Mouse (Mus musculus) neural tube, embryonic 10.5 days (tissue): ENCODE measurements around the gene Bloc1s1.

Experiments used
- DNase-seq: peaks from one replicate; pipeline ENCODE4 v3.0.0-alpha.2; 2017; ENCODE audit warnings: low spot score; ENCODE audit errors: extremely low spot score

The Bloc1s1 gene

DNA sequence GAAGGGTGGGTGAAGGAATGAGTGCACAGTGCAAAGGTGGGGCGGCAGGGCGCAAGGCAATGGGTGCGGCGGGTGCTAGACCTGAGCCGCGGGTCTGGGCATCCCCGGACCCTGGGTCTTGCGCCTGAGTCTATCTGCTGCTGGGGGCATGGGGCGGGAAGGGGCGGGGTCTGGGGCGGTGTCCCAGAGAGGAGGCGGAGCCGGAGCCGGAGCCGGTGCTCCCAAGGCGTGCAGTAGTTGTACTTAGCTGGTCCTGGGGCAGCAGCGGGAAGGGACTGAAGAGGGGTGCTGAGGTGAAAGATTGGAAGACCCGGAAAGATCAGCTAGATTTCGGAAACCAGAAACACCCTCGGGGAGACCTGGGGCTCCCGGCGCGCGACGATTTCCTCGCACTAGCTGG, 9.7 kb upstream of the Bloc1s1 start, which contains the start of gene Itga7:
Gene Itga7, plus strand, starts transcription at position 245 of the 400 bp plus-strand sequence.
- peak; percentile 65 for DNase-seq

- DNase-seq, result no peak
Measured at GRCm38 (mm10) chr10:128931441-128931840, 7.6 kb upstream of the Bloc1s1 start.

GRCm38 (mm10) chr10:128929638-128930378, 6.0 kb upstream of the Bloc1s1 start:
- no peak for DNase-seq

DNA sequence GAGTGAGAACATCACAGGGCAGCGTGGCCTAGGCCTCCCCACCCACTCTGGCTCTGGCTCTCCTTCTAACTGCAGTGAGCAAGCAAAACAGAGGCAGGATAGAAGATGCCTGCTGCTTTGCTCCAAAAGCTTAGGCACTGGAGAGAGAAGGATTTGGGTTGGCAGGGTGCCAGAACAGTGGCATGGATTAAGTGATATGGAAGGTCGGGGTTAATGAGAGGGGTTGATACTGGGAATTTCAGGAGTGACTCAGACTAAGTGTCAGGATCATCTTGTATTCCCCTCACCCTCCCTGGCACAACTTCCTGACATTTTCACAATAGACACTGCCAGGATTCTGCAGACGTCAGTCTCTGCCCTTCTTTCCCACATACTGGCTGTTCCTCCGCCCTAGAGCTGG, 4.5 kb upstream of the Bloc1s1 start:
- DNase-seq, result no peak

- DNase-seq, result peak; percentile 91
Measured at GRCm38 (mm10) chr10:128923013-128923691, 683 bp downstream of the Bloc1s1 start.

GRCm38 (mm10) chr10:128922822-128923012, 1.1 kb downstream of the Bloc1s1 start, which contains the start of gene Rdh5:
Gene Rdh5 (minus strand): TSS chr10:128922888.
- DNase-seq, result no peak

DNA sequence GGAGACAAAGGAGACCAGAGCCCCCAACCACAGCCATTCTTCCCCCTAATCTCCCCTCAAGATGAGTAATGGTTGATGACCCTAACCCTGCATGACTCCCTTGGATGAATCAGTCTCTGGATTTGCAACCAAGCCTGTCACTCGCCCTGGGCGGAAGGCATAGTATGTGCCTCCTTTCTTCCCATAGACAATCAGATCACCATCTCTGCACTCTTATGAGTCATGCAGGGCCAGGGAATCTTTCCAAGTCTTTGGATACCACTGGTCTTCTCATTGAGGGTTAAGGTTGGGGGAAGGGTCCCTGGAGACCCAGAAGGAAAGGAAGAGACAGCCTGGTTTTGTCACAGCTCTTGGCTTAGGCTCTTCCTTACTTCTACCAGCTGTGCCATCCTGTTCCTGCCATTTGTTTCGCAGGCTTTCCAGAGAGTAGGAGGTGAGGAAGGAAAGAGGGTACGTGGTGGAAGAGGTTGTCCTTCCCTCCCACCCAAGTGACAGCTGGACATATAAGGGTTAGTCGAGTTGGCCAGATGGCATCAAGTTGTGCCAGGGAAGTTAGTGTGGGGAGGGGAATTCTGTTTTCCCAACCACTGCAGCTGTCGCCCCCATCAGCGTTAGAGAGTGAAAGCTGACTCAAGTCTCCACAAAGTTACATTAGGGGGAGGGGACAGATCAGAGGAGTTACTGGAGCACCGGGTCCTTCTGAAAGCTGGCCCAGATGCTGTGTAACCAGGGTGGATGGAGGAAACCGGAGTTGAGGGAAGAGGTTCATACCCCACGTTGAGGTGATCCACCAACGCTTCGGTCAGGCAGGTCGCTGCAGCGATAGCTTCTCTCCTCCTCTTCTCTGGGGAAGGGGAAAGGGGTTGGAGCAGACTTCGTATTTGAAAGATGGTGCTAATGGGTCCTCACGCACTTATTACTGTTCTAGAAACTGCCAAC, 1.7 kb downstream of the Bloc1s1 start:
- no peak for DNase-seq

DNA sequence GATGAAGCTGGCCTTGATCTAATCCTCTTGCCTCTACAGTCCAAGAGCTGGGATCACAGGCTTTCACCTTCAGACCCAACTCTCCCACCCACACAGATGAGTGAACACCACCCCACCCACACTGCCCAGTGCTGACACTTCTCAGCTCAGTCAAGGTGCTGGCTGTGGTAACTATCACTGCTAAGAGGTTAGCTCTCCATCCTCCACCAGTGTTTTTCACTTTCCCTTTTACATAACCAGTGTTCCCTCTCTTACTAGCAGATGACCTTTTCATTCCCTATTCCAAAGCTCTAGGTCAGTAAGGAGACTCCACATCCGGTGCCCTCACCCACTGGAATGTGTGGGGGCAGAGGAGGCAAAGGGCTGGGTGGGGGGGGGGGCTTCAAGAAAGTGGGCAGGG, 2.6 kb downstream of the Bloc1s1 start:
- DNase-seq, result no peak

DNA sequence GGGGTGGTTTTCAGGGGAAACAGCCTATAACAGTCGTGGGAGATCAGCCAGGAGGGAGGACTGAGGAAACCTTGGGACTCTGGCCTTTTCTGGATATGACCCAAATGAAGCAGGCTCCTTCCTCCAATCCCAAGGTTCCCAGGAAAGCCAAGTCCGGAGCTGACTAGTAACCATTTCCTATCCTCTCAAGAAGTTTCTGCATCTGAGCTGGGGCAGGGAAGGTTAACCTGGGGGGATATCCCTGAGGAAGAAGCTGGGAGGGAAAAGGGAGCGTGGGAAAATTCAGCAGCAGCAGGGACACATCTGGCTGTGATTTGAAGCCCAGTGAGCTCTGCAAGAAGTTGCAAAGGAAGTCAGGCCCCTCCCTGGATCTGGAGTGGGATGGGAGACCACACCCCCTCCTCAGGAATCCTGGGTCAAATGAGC, 3.1 kb downstream of the Bloc1s1 start:
- DNase-seq, result no peak

- DNase-seq, result no peak
Measured at GRCm38 (mm10) chr10:128919966-128920365, 3.9 kb downstream of the Bloc1s1 start.

DNA sequence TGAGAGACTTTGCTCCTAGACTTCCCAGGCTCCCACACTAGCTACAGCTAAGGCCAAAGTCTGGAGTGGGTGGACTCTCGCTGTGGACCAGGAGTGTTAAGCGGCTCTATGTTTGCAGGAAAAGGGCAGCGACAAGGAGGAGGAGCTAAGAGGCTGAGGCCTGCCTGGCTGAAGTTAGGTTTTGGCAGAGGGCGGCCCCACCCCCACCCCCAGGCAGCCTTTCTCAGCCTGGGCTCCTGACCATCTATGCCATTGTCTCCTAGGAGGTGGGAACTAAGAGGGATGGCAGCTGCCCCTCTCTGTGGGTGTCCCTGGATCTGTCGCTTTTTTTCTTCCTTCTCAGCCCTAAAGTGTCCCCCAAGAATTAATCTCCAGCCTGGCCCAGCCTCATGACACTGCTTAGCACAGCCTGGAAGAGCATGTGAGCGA, 4.6 kb downstream of the Bloc1s1 start:
- DNase-seq, result no peak

DNA sequence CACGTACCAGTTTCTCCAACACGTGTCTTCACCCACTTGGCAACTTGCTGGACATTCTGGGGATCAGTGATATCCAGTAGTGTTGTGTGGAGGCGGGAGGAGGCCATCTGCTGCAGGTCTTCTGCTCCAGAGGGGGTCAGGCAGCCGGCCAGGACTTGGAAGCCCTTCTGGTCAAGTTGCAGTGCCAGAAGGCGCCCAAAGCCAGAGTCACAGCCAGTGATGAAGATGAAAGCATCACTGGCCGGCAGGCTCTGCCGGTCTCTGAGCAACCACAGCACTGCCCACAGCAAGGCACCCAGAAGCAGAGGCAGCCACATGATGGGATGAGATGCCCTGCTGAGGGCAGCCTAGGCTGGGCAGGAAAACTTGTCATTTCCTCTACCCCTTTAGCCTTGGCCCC, 5.6 kb downstream of the Bloc1s1 start:
- no peak for DNase-seq

DNA sequence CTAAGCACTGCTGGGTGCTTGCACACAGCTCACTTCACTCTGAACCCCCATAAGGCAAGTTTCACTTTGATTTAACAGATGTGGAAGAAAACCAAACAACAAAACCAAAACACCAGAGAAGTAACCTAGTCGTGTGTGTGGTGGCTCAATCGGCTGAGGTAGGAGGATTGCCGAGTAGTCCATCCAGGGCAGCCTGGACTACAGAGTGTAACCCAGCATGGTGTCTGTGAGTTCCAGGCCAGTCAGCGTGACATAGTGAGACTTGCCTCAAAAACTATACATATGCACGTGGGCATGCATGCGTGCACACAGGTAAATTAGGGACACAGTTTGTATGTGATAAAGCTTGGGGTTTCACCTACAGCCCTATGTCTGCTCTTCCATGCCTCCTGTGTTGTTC, 6.4 kb downstream of the Bloc1s1 start:
- DNase-seq, result no peak

DNA sequence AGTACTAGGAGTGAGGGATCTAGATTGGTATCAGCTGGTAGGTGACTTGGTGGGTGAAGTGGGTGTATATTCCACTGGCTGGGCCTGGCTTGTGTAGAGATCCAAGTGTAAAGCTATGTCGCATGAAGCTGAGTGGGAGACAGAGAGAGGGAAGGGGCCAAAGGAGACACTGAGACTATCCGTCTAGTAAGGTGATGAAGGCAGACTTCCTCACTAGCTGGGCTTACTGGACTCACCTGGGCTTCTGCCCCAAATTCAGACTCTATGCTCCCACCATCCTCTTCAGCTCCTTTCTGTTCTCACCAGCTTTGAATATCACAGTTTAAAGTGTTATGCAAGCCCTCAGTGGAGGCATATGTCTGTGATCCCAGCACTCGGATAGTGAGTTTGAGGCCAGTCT, 7.2 kb downstream of the Bloc1s1 start:
- DNase-seq, result no peak

DNA sequence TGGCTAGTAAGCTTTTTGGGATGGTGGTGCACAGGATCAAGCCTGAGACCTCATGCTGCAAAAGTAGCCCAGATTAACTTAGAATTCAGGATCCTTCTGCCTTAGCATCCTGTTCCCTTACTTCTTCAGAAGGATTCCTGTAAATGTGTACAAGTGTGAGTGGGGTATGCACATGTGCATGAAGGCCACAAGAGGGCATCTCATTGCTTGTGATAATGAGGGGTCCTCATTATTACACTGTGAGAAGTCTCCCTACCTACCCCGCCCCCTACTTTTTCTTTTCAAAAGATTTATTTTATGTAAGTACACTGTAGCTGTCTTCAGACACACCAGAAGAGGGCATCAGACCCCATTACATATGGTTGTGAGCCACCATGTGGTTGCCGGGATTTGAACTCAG, 8.3 kb downstream of the Bloc1s1 start:
- no peak for DNase-seq

GRCm38 (mm10) chr10:128913696-128914095, 10.1 kb downstream of the Bloc1s1 start:
- DNase-seq, result no peak

DNA sequence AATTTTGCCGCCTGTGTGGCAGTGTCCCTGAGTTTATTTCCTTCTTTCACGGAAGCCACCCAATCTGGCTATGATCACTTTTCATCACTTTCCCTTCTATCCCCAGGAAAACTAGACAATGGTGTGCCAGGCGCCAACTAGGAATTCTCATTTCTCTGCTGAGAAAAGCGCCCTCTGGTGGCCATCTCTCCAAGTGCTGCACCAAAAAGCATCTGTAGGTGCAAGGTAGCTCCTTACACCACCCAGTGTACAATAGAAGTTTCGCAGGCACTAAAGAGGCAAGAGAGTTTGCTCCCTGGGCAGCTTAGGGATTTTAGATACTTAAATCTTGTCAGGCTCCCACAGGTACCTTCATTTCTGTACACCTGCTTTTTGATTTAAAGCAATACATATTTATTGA, 10.6 kb downstream of the Bloc1s1 start:
- peak; percentile 92 for DNase-seq

- DNase-seq, result no peak
Measured at GRCm38 (mm10) chr10:128912791-128913190, 11.0 kb downstream of the Bloc1s1 start.

GRCm38 (mm10) chr10:128912268-128912667, 11.6 kb downstream of the Bloc1s1 start:
- no peak for DNase-seq

GRCm38 (mm10) chr10:128911430-128911829, 12.4 kb downstream of the Bloc1s1 start:
- no peak for DNase-seq

DNA sequence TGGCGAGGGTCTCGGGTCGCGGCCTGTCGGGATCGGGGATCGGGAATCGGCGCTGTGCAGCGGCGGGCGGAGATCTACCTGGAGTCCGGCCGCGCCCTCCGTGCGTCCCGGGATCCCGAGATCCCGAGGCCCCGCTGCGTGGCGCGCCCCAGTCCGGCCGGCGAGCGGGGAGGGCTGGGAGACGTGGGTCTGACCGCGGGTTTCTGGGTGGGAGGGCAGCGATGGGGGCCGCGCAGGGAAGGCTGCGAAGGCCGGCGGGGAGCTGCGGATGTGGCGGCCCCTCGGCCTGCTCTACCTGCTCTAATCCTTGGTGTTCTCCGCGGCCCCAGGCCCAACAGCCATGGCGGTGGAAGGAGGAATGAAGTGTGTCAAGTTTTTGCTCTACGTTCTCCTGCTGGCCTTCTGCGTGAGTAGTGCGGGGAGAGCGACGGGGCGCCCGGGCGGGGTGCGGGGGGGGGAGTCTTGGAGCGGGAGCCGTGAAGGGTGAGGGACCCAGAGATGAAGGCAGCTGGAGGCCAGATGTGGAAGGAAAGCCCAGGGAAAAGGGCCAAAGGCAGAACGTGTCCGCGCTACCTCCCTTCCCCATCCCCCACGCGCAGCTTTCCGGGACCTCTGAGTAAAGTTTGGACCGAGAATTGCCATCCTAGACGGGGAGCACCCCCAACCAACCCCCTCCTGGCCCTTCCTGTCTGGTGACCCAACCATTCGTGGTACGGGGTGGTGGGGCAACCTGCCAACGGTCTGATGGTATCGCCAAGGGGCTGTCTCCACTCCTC, 13.6 kb downstream of the Bloc1s1 start:
- peak; percentile 70 for DNase-seq
